ENCODE assay signal across 7 mouse cellular contexts in the genomic region with DNA sequence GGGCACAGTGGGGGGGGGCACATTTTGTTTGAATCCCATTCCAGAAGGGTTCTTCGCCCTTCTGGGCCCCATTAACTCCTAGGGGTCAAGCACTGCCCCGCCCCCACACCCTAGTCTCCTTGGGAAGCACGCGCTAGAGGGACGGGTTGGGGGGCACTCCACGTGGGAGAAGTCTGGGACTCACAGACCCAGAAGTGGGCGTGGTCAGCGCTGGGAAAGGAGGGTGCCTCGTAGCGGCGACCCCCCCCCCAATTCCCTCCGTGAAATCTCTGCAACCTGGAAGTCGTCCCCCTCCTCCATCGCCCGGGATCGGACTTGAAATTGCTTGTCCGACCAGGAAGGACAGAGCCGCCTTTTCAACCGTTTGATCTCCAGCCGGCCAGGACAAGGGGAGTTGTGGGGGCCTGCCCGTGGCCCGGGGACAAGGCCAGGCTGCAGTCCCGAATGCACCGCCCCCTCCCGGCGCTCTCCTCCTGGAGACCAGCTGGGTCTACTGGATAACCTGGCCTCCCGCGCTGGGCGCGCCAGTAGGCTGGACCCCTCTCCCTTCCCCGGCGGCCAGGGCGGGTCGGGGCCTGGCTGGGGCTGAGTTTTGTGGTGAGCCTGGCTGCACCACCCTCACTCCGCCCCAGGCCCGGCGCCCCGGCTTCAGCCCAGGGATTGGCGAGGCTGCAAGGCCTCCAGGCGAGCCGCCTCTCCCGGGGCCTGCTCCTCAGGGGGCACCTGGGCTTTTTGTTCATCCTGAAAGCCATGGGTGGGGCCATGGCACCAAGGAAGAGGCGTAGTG. TPM values are rescaled to one million over a fixed set of nuclear protein-coding genes. Genes with fewer than 3 reads are reported as not detected.
DNase-seq lines count a peak whose midpoint lies in the region; ATAC-seq and TF ChIP-seq lines count a peak whose summit lies in the region.

No protein-coding gene starts in this region.

- H3K4me2 ChIP-seq in hindbrain, embryonic 11.5 days (replicated peaks; ENCODE audit: low read depth, low read length): peak overlapping the region; percentile 90
- peak overlapping the region; percentile 91 for H3K4me2 ChIP-seq in midbrain, embryonic 14.5 days (ENCODE audit: low read length)

- no peak overlapping the region for H3K27ac ChIP-seq in hindbrain, embryonic 11.5 days (ENCODE audit: low read depth, low read length)
- peak overlapping the region; percentile 13; the same call in 1 of the 2 replicates for H3K27ac ChIP-seq in midbrain, embryonic 14.5 days (replicated peaks; ENCODE audit: low read depth, low read length)

- peak overlapping the region; percentile 52 for H3K9ac ChIP-seq in hindbrain, embryonic 11.5 days (ENCODE audit: low read depth, low read length)
- peak overlapping the region; percentile 36; the same call in 1 of the 2 replicates for H3K9ac ChIP-seq in midbrain, embryonic 14.5 days (replicated peaks; ENCODE audit: low read length)

- no peaks in the 10 kb centered on the region for H3K36me3 ChIP-seq in E14TG2a.4 (ENCODE audit: insufficient read depth, low read length)
- no peaks in the 10 kb centered on the region for H3K36me3 ChIP-seq in hindbrain, embryonic 11.5 days (ENCODE audit: control insufficient read depth, insufficient read depth, low read length)
- H3K36me3 ChIP-seq in midbrain, embryonic 14.5 days (ENCODE audit: control insufficient read depth, insufficient read depth, low read length): no peaks in the 10 kb centered on the region

- intact Hi-C loops in left cerebral cortex, postnatal 25 days (cut with DNase I): loop anchor here (5.0 to 10.0 kb wide), 4 partner anchors 67 to 1700 kb away; no protein-coding TSS in a partner anchor

- TF ChIP-seq CTCF in E14TG2a.4 (conservative IDR thresholded peaks at IDR 0.05; ENCODE audit: low read length): no peak

- ATAC-seq in hindbrain, embryonic 11.5 days (ENCODE audit: low FRiP score): peak; percentile 26; the same call in 1 of the 2 replicates
- ATAC-seq in midbrain, embryonic 14.5 days (ENCODE audit: low FRiP score, low TSS enrichment): no peak

- peak; percentile 51 for DNase-seq in ES-CJ7 (ENCODE audit: low read depth, low spot score)
- peak; percentile 69 for DNase-seq in hindbrain, embryonic 11.5 days (ENCODE audit: low spot score)
- DNase-seq in midbrain, embryonic 14.5 days: peak; percentile 56
- DNase-seq in thymus, postnatal 4 days: peak; percentile 69
- no peak for DNase-seq in layer of hippocampus, adult 18-20 months (ENCODE audit: low spot score in 2 of 2)
- no peak for DNase-seq in left cerebral cortex, postnatal 25 days (ENCODE audit: low spot score in 2 of 2)

- H3K4me3 ChIP-seq in E14TG2a.4 (replicated peaks; ENCODE audit: low read length): peak overlapping the region; percentile 81
- H3K4me3 ChIP-seq in hindbrain, embryonic 11.5 days (ENCODE audit: low read depth, low read length): peak overlapping the region; percentile 32
- peak overlapping the region; percentile 89 for H3K4me3 ChIP-seq in midbrain, embryonic 14.5 days (replicated peaks; ENCODE audit: low read depth, low read length)

- H3K27me3 ChIP-seq in E14TG2a.4 (ENCODE audit: insufficient read depth, low read length): peaks cover 89% of the 10 kb centered on the region
- peaks cover 14% of the 10 kb centered on the region; the same call in 1 of the 2 replicates for H3K27me3 ChIP-seq in hindbrain, embryonic 11.5 days (ENCODE audit: control insufficient read depth, insufficient read depth, low read length)
- peaks cover 12% of the 10 kb centered on the region; the same call in 1 of the 2 replicates for H3K27me3 ChIP-seq in midbrain, embryonic 14.5 days (ENCODE audit: control insufficient read depth, insufficient read depth, low read length)

- H3K4me1 ChIP-seq in E14TG2a.4 (replicated peaks; ENCODE audit: low read depth, low read length): peaks cover 38% of the 10 kb centered on the region
- H3K4me1 ChIP-seq in hindbrain, embryonic 11.5 days (replicated peaks; ENCODE audit: control insufficient read depth, insufficient read depth, low read length): peaks cover 5% of the 10 kb centered on the region; the same call in 1 of the 2 replicates
- peaks cover 25% of the 10 kb centered on the region for H3K4me1 ChIP-seq in midbrain, embryonic 14.5 days (ENCODE audit: control insufficient read depth, insufficient read depth, low read length)

- no peaks in the 10 kb centered on the region for H3K9me3 ChIP-seq in E14TG2a.4 (ENCODE audit: low read length)
- H3K9me3 ChIP-seq in hindbrain, embryonic 11.5 days (ENCODE audit: control insufficient read depth, low read length): no peaks in the 10 kb centered on the region
- no peaks in the 10 kb centered on the region for H3K9me3 ChIP-seq in midbrain, embryonic 14.5 days (ENCODE audit: control insufficient read depth, low read length)

- 0% methylated on average over 40 of the region's 43 CpGs for WGBS in hindbrain, embryonic 11.5 days
- 2% methylated on average over 42 of the region's 43 CpGs for WGBS in midbrain, embryonic 14.5 days

RNA-seq across cellular contexts. Expression of a gene that starts 1.5 kb away (rescaled TPM):
- 6.8 and 8.4 TPM in 2 replicates for polyA plus RNA-seq in hindbrain, embryonic 11.5 days (2014; fragmentation: Nextera tagmentation; extraction: Ambion mirVana)
- 38.4 and 43.3 TPM in 2 replicates for polyA plus RNA-seq in midbrain, embryonic 14.5 days (2014; fragmentation: Nextera tagmentation; extraction: Ambion mirVana)
- total RNA-seq in layer of hippocampus, adult 18-20 months (2021): 100 to 1,000 TPM; 143 to 144 TPM
- total RNA-seq in left cerebral cortex, postnatal 25 days (2021): 10 to 100 TPM; 54.4 to 71.5 TPM

Comparison
In these comparisons a context has a peak if more than half of its experiments do, and no peak if none do; other contexts are left out.
1. H3K4me3 ChIP-seq: peak in every context shown above with its lines; median percentile 89 in midbrain, embryonic 14.5 days; 81 in E14TG2a.4; 32 in hindbrain, embryonic 11.5 days.
2. DNase-seq: peak in ES-CJ7 (single experiment), hindbrain, embryonic 11.5 days (single experiment), midbrain, embryonic 14.5 days (single experiment) and thymus, postnatal 4 days (single experiment); none in layer of hippocampus, adult 18-20 months (0 of 2) and left cerebral cortex, postnatal 25 days (0 of 2).